Mouse (Mus musculus): ENCODE results near the gene Scly. TPM values are rescaled to one million over a fixed set of nuclear protein-coding genes. Genes with fewer than 3 reads are reported as not detected.

Scly gene
- polyA plus RNA-seq, 1 experiment: 10.2 TPM

GRCm38 (mm10) chr1:91333582-91333981 is 35.4 kb downstream of the Scly start:
- no peaks in the 10 kb centered on the region for H3K79me3 ChIP-seq (ENCODE audit: low read depth)
- no peaks in the 10 kb centered on the region for H3K79me2 ChIP-seq (ENCODE audit: control insufficient read depth, insufficient read depth)
- no peaks in the 10 kb centered on the region for H3K27me3 ChIP-seq (ENCODE audit: control insufficient read depth, insufficient read depth, insufficient read length)
- no peak overlapping the region for H3ac ChIP-seq (ENCODE audit: control insufficient read depth, insufficient read length, low read depth)
- H3K36me3 ChIP-seq (ENCODE audit: control insufficient read depth, insufficient read depth): no peaks in the 10 kb centered on the region
- TF ChIP-seq CTCF (IDR thresholded peaks at IDR 0.05; ENCODE audit: control insufficient read depth, insufficient read depth, insufficient read length) (no peak), USF1 (IDR thresholded peaks at IDR 0.05; ENCODE audit: low read depth) (no peak), MAX (IDR thresholded peaks at IDR 0.05) (no peak), CEBPB (IDR thresholded peaks at IDR 0.05; ENCODE audit: low read depth) (no peak), MYOG (IDR thresholded peaks at IDR 0.05; ENCODE audit: control insufficient read depth, extremely low read depth, insufficient read length) (no peak), MYOD1 (IDR thresholded peaks at IDR 0.05; ENCODE audit: control insufficient read depth, insufficient read length, low read depth) (no peak), FOSL1 (IDR thresholded peaks at IDR 0.05; ENCODE audit: insufficient read depth, low read length, poor library complexity, severe bottlenecking) (no peak)
- no peak overlapping the region for H3K4me3 ChIP-seq (ENCODE audit: insufficient read depth, poor library complexity, severe bottlenecking)

DNA sequence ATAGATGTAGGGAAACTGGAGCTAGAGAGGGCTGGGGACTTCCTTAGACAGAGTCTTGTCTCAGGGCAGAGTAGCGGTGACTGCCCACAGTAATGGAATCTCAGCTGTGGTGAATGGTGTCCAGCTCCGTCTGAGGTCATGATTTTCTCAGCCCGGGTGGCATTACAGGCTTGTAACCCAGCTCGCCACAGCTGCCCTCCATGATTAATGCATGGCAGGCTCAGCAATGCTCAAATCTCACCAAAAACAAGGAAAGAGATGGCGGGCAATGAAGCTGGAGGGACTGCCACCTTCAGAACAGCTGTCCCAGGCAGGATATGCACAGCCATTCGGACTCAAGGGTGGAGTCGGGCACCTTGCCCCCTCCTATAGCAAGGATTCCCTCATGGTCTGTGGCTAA is 39.2 kb downstream of the Scly start:
- TF ChIP-seq CEBPB (IDR thresholded peaks at IDR 0.05; ENCODE audit: low read depth) (no peak), CTCF (IDR thresholded peaks at IDR 0.05; ENCODE audit: control insufficient read depth, insufficient read depth, insufficient read length) (no peak), FOSL1 (IDR thresholded peaks at IDR 0.05; ENCODE audit: insufficient read depth, low read length, poor library complexity, severe bottlenecking) (no peak), MYOD1 (IDR thresholded peaks at IDR 0.05; ENCODE audit: control insufficient read depth, insufficient read length, low read depth) (no peak), MAX (IDR thresholded peaks at IDR 0.05) (no peak), MYOG (IDR thresholded peaks at IDR 0.05; ENCODE audit: control insufficient read depth, extremely low read depth, insufficient read length) (no peak), USF1 (IDR thresholded peaks at IDR 0.05; ENCODE audit: low read depth) (no peak)
- no peaks in the 10 kb centered on the region for H3K36me3 ChIP-seq (ENCODE audit: control insufficient read depth, insufficient read depth)
- no peaks in the 10 kb centered on the region for H3K79me3 ChIP-seq (ENCODE audit: low read depth)
- H3K4me3 ChIP-seq (ENCODE audit: insufficient read depth, poor library complexity, severe bottlenecking): no peak overlapping the region
- no peak overlapping the region for H3ac ChIP-seq (ENCODE audit: control insufficient read depth, insufficient read length, low read depth)
- H3K27me3 ChIP-seq (ENCODE audit: control insufficient read depth, insufficient read depth, insufficient read length): no peaks in the 10 kb centered on the region
- H3K79me2 ChIP-seq (ENCODE audit: control insufficient read depth, insufficient read depth): no peaks in the 10 kb centered on the region

DNA sequence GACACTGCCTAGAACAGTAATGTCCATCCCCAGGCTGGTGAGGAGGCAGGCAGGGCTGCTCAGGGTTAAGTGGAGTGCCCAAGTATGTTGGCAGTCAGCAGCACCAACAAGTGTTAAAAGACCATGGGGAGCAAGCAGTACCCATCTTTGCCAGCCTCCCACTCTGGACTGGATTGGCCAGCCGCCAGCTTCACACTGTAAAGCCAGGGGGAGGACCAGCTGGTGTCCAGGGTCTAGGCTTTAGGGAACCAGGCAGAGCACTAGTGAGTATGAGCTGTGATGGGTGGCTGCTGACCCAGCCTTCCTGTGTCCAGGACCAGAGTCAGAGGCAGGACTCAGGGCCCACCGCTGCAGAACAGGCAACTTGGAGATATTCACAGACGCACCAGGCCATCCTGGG is 45.9 kb downstream of the Scly start:
- Histone ChIP-seq H3K36me3 (ENCODE audit: control insufficient read depth, insufficient read depth) (no peaks in the 10 kb centered on the region), H3K4me3 (ENCODE audit: insufficient read depth, poor library complexity, severe bottlenecking) (no peak overlapping the region), H3K79me3 (ENCODE audit: low read depth) (no peaks in the 10 kb centered on the region), H3K27me3 (ENCODE audit: control insufficient read depth, insufficient read depth, insufficient read length) (no peaks in the 10 kb centered on the region), H3ac (ENCODE audit: control insufficient read depth, insufficient read length, low read depth) (no peak overlapping the region), H3K79me2 (ENCODE audit: control insufficient read depth, insufficient read depth) (no peaks in the 10 kb centered on the region)
- no peak for TF ChIP-seq CEBPB (IDR thresholded peaks at IDR 0.05; ENCODE audit: low read depth)
- TF ChIP-seq MYOG (IDR thresholded peaks at IDR 0.05; ENCODE audit: control insufficient read depth, extremely low read depth, insufficient read length): no peak
- TF ChIP-seq FOSL1 (IDR thresholded peaks at IDR 0.05; ENCODE audit: insufficient read depth, low read length, poor library complexity, severe bottlenecking): no peak
- TF ChIP-seq USF1 (IDR thresholded peaks at IDR 0.05; ENCODE audit: low read depth): no peak
- TF ChIP-seq MYOD1 (IDR thresholded peaks at IDR 0.05; ENCODE audit: control insufficient read depth, insufficient read length, low read depth): no peak

- Histone ChIP-seq H3K79me2 (ENCODE audit: control insufficient read depth, insufficient read depth) (no peaks in the 10 kb centered on the region), H3ac (ENCODE audit: control insufficient read depth, insufficient read length, low read depth) (no peak overlapping the region), H3K4me3 (ENCODE audit: insufficient read depth, poor library complexity, severe bottlenecking) (no peak overlapping the region), H3K27me3 (ENCODE audit: control insufficient read depth, insufficient read depth, insufficient read length) (no peaks in the 10 kb centered on the region), H3K36me3 (ENCODE audit: control insufficient read depth, insufficient read depth) (no peaks in the 10 kb centered on the region), H3K79me3 (ENCODE audit: low read depth) (no peaks in the 10 kb centered on the region)
- TF ChIP-seq CTCF (IDR thresholded peaks at IDR 0.05; ENCODE audit: control insufficient read depth, insufficient read depth, insufficient read length): no peak
- TF ChIP-seq MYOD1 (IDR thresholded peaks at IDR 0.05; ENCODE audit: control insufficient read depth, insufficient read length, low read depth): no peak
- TF ChIP-seq MAX (IDR thresholded peaks at IDR 0.05): no peak
These were observed 47.0 kb downstream of the Scly start for GRCm38 (mm10) chr1:91344921-91345685.

GRCm38 (mm10) chr1:91346892-91347291 is 48.8 kb downstream of the Scly start:
- Histone ChIP-seq H3K79me3 (ENCODE audit: low read depth) (no peaks in the 10 kb centered on the region), H3K36me3 (ENCODE audit: control insufficient read depth, insufficient read depth) (no peaks in the 10 kb centered on the region), H3ac (ENCODE audit: control insufficient read depth, insufficient read length, low read depth) (no peak overlapping the region), H3K4me3 (ENCODE audit: insufficient read depth, poor library complexity, severe bottlenecking) (no peak overlapping the region), H3K27me3 (ENCODE audit: control insufficient read depth, insufficient read depth, insufficient read length) (no peaks in the 10 kb centered on the region), H3K79me2 (ENCODE audit: control insufficient read depth, insufficient read depth) (no peaks in the 10 kb centered on the region)
- TF ChIP-seq FOSL1 (IDR thresholded peaks at IDR 0.05; ENCODE audit: insufficient read depth, low read length, poor library complexity, severe bottlenecking) (no peak), CTCF (IDR thresholded peaks at IDR 0.05; ENCODE audit: control insufficient read depth, insufficient read depth, insufficient read length) (peak; percentile 74), MAX (IDR thresholded peaks at IDR 0.05) (no peak)

- H3ac ChIP-seq (ENCODE audit: control insufficient read depth, insufficient read length, low read depth): no peak within 1 kb of the TSS
- H3K4me3 ChIP-seq (ENCODE audit: insufficient read depth, poor library complexity, severe bottlenecking): no peak within 1 kb of the TSS
- TF ChIP-seq CEBPB (IDR thresholded peaks at IDR 0.05; ENCODE audit: low read depth): no peak
- no peak for TF ChIP-seq MYOD1 (IDR thresholded peaks at IDR 0.05; ENCODE audit: control insufficient read depth, insufficient read length, low read depth)
- peak; percentile 66 for TF ChIP-seq USF1 (IDR thresholded peaks at IDR 0.05; ENCODE audit: low read depth)
- no peak for TF ChIP-seq FOSL1 (IDR thresholded peaks at IDR 0.05; ENCODE audit: insufficient read depth, low read length, poor library complexity, severe bottlenecking)
- no peaks in the 10 kb centered on the region for H3K36me3 ChIP-seq (ENCODE audit: control insufficient read depth, insufficient read depth)
- no peaks in the 10 kb centered on the region for H3K79me3 ChIP-seq (ENCODE audit: low read depth)
- no peaks in the 10 kb centered on the region for H3K27me3 ChIP-seq (ENCODE audit: control insufficient read depth, insufficient read depth, insufficient read length)
- no peaks in the 10 kb centered on the region for H3K79me2 ChIP-seq (ENCODE audit: control insufficient read depth, insufficient read depth)
These were observed 52.7 kb downstream of the Scly start, which contains the start of gene Klhl30 for GRCm38 (mm10) chr1:91350841-91351240. Gene Klhl30, plus strand, starts transcription at chr1:91351016.
